Mouse (Mus musculus): ENCODE results near the gene Ccl4.

- TF ChIP-seq CTCF (IDR thresholded peaks at IDR 0.05) (peak; percentile 49), EP300 (IDR thresholded peaks at IDR 0.05) (no peak)
Measured at GRCm38 (mm10) chr11:83639533-83639932, 22.9 kb upstream of the Ccl4 start.

Measured in lung, postnatal 0 days (tissue).